Mouse (Mus musculus) mouse trophoblast stem cell (cell line): ENCODE measurements around the gene Shisa5.

Experiments used
- in situ Hi-C, 2 experiments: fragments of 300-500 bp; cut with MseI, MboI; formaldehyde crosslinking; loops; 2 replicates in 1 of 2; 3 replicates in 1 of 2; pipeline ENCODE4 v1.15.1; 2025

Shisa5 gene

DNA sequence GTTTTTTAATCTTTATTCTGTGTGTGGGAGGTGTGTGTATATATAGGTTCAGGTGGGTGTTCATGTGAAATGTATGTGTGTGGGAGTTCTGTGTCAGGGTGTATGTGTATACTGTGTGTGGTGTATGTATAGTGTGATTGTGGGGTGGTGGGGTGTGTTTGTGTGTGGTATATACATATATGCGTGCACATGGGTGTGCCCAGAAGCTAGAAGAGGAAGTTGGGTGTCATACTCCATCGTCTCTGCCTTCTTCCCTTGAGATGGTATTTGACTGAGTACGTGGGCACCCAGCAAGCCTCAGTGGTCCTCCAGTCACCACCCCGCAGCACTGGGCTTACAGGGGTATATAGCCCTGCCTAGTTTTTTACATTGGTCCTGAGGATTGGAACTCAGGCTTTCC lies 16.9 kb upstream of the Shisa5 start:
- in situ Hi-C loops = no loop called here

DNA sequence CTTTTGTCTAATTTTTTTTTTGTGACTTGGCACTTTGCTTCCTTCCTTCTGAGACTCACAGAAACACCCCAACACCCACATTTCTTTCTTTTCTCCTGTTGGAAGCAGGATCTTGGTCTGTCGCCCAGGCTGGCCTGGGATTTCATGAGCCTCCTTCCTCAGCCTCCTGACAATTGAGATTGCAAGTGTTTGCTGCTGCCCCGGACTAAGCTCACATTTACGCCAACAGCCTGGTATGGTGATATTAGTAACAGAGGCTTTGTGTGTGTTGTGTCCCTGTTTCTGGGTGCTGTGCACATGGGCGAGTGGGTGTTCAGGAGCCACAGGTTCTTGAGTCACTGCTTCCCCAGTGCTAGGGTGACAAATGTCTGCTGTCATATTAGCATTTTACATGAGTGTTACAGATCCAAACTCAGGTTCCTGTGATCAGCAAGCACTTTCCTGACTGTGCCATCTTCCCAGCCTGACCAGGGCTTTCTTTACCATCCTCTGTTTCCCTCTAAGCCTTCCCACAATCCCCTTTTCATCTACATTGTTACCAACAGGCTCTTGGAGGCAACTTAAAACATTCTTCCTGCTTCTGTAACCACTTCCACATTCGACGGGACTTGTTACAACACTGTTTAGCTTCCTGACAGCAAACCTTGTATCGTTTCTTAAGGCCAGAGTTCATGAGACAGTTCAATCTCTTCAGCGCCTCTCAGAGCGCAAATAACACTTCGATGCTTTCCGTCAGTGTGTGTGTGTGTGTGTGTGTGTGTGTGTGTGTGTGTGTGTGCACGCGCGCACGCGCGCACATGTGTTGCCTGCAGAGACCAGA lies 15.3 kb upstream of the Shisa5 start:
- in situ Hi-C loops = no loop called here

DNA sequence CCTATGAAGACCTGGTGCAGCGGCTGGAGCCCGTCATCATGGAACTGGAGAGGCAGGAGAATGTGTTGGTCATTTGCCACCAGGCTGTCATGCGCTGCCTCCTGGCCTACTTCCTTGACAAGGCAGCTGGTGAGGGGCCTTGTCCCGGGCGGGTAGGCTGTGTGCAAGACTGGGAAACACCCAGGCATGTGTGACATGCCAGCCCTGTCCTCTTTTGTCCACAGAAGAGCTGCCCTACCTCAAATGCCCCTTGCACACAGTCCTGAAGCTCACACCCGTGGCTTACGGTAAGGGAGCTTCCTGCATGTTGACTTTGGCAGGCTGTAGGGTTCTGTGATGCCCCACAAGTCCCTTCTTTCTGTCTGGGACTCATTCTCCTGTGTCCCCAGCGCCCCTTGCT lies 10.8 kb upstream of the Shisa5 start:
- in situ Hi-C loops = no loop called here

DNA sequence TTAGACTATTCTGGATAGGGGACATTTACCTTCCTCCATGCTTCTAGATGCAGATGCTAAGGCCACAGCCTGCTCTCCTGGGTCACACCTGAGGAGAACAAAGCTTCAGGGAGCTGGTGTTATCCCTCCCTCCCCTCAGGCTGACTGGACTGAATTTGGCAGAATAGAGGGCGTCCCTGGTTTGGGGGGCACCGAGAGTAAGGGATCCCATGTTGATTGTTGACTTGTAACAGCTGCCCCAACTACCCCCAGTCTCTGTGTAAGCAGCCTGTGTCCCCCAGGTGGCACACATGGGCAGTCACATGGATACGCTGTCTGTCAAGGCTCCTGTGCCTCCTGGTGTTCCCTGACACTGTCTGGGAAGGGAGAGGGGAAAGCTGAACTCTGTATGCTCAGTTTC lies 9.9 kb upstream of the Shisa5 start:
- in situ Hi-C loops = no loop called here

DNA sequence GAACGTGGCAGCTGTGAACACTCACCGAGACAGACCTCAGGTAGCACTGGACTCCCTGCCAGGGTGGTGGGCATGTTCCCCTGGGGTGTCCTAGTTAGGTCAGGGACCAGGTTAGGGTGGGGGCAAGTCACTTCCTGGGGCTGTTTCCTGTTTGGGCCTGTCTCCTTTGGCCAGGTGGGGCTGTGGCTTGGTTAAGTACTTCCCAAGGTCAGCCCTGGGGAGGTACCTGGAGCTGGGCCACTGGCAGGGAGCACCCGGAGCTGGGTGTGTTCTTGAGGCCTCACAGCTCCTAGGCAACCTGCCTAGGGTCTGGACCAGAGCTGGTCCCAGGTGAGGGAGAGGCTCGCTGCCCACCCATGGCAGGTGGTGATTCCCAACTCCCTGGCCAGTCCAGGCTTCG lies 9.4 kb upstream of the Shisa5 start:
- in situ Hi-C loops = no loop called here

DNA sequence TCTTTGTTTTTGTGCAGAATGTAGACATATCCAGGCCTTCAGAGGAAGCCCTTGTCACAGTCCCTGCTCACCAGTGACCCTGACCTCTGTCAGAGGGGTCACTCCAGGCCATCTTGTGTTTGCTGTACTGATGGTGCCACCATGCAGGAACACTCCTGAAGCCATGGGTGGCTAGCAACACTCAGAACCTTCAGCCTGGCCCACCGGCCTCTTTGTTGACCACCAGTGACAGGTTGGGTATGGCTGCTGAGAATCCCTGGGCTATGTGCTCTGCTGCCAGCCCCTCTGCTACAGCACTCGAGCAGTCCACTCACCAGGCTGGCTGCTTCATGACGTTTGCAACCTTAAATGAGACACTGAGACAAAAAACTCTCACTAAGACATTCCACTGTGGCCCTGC lies 8.1 kb upstream of the Shisa5 start:
- in situ Hi-C loops = no loop called here

DNA sequence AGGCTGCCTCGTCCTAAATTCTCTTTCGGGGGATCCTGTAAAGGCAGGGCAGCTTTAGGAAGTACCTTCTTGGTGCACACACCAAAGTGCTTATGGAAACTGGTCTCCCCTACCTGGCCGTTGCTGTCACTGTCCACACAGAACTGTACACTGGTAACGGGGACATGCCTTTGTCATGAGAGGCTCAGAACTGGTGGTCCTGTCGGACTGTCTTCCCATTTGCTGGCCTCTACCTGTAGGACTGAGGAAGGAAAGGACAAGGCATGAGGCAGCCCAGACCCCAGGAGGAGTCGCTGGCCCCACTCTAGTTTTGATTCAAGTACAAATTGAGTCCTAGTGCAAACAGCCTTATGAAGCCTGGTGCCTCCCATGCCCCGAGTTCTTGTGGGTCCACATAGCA lies 7.4 kb upstream of the Shisa5 start:
- in situ Hi-C loops = no loop called here

DNA sequence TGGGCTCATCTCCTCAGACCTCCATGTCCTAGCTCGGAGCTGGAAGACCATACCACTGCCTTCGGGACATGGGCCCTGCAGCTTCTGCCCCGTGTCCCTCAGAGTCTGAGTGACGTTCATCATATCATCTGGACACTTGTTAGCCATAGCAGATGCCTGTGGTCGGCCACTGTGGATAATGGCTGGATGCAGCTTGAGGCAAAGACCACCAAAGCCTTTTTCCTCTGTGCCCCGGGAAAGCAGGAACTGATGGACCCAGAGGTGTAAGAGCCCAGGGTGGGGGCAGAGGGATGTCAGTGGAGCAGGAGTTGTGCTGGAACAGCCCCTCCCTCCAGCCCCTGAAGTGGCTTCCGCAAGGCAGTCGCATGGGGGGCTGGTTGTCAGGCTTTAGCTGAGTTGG lies 6.7 kb upstream of the Shisa5 start:
- in situ Hi-C loops = no loop called here

DNA sequence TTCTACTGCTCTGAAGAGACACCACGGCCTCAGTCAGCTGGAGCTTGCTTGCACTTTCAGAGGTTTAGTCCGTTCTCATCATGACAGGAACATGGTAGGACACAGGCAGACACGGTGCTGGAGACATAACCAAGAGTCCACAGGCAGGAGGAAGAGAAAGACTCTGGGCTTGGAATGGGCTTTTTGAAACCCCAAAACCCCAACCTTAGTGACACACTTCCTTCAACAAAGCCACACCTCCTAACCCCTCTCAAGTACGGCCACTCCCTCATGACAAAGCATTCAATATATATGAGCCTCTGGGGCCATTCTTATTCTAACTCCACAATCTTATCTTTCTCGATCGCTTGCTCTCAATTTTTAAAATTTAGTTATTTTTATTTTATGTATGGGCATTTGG lies 5.9 kb upstream of the Shisa5 start:
- in situ Hi-C loops = no loop called here

DNA sequence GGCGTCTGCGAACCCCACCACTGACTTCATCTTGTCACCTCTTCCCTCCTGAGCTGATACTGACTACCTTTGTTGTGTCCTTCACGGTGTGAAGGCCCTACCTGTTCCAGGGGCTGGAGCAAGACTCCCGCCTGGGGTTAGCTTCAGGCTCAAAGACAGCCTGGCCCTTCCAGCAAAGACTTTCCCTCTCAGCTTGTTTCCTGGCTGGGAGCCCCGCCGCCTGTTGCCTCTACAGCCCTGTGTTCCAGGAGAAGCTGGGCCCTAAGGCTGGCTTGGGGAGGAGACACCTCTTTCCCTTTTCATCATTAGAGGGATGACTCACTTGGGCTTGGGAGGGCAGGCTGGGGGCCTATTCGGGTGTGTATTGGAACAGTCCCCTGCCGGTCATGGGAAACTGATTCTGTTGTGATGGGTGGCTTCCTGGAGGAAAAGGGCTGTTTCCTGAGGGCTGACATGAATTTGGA lies 568 bp downstream of the Shisa5 start:
- in situ Hi-C loops = no loop called here

DNA sequence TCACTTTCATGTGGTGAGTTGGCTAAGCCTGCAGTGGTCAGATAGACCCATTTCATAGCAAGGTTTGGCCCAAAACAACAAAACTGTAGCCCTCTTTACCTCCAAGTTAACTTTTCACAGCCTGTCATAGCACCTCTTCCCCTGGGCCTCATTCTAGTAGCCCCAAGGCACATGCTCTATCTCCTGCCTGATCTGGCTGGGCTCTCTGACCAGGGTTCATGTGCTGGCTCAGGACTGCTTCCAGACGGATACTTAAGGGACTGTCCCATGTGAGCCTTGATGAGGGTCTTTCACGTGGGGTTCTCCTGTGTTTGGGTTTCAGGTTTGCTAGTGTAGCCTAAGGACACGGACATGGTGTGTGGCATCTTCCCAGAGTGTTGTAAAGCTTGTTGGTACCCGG lies 1.3 kb downstream of the Shisa5 start:
- in situ Hi-C loops = no loop called here

DNA sequence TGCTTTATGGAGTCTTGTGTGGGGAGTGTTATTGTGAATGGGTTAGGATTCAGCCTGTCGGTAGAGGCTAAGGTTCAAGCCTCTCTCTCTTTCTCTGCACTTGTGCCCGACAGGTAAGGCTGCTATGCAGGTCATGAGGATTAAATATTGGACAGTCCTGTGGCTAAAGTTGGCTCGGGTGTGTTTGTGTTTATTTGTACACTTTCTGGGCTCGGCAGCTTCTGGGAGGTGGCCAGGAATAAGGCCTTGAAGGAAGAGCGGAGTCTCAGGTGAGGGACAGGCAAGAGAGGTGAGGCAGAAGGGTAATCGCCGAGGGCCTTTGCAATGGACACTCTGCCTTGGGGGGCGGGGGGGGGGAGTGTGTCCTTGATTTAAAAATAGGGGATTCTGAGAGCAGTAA lies 1.9 kb downstream of the Shisa5 start:
- in situ Hi-C loops = no loop called here

DNA sequence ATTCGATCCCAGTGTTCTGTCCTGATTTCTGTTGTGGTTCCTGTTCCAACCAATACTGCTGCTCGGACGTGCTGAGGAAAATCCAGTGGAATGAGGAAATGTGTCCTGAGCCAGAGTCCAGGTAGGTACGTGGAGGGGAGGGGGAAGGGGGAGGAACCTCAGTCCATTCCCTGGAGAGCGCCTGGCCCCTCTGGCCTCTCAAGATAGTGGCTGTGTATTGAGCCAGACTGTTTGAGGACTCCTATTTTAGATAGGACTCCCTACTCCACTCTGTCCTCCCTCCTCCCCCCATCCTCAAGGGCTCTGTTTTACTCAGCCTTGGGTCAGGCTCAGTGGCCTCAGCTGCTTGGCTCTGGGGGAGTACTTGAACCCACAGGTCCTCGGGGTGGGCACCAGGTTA lies 2.5 kb downstream of the Shisa5 start:
- in situ Hi-C loops = no loop called here

DNA sequence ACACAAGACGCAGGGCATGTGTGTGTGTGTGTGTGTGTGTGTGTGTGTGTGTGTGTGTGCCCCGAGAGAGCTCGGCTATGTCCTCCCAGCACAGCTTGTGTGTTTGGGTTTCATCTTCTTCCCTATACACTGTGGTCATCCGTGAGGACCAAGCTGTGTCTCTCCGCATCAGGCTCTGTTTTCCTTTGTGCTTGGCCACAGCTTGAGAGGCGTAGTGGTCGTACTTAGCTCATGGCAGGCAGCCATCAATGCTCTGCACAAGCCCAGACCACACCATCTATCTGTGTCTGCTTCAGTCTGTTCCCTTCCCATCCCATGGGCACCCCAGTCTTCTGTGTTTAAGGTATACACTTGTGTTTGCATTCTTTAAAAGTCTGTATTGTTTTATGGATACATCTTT lies 3.0 kb downstream of the Shisa5 start:
- in situ Hi-C loops = no loop called here

DNA sequence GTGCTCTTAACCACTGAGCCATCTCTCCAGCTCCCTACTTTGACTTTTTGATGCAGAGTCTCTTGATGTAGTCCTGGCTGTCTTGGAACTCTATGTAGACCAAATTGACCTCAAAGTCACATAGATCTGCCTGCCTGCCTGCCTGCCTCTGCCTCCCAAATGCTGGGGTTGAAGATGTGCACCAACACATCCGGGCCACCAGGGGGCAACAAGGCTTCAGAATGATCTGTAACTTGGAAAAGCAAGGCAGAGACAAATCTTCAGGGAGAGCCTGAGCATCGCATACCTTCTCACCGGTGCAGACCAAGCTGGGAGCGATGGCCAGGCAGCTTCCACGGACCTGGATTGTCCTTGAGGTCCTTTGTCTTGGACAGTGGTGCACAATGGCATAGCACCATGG lies 7.9 kb downstream of the Shisa5 start:
- in situ Hi-C loops = no loop called here

DNA sequence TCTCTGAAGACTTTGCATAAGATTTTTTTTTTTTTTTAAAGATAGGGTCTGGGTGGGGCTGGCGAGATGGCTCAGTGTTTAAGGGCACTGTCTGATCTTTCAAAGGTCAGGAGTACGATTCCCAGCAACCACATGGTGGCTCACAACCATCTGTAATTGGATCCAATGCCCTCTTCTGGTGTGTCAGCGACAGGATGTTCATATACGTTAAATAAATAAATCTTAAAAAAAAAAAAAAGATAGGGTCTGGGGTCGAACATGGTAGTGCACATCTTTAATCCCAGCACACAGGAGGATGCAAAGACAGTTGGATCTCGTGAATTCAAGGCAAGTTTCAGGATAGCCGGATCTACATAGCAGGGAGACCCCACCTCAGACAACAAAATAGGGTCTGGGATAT lies 11.0 kb downstream of the Shisa5 start:
- in situ Hi-C loops = no loop called here

DNA sequence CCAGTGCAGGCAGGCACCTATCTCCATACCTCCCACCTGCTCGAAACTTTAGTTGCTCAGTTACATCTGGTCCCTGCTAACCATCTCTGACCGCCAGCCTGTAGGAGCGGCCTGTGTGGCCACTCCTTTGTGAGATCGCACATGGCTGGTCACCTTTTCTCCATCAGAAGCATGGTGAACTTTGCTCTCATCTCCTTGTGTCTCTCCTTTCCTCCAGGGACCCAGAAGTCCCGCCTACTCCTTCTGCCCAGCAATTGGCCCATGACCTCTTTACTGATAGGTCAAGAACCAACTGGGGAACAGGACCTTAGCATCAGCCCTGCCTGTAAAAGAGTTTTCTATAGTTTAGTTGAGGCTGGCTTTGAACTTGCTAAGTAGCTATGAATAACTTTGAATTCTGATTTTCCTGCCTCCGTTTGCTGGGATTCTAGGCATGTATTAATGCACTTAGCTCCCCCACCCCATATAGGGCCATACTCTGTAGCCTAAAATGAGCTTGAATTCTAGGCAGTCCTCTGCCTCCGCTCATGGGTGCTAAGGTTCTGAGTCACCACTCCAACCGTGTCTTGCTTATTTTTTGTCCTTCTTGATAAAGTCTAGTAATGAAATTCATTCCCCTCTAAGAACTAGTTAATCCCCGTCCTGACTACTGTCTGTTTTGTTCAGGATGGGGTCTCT lies 11.8 kb downstream of the Shisa5 start:
- in situ Hi-C loops = loop anchor here in 1 of 2 experiments (10.0 kb wide), 1 partner anchor 45 kb away; no protein-coding TSS in a partner anchor

DNA sequence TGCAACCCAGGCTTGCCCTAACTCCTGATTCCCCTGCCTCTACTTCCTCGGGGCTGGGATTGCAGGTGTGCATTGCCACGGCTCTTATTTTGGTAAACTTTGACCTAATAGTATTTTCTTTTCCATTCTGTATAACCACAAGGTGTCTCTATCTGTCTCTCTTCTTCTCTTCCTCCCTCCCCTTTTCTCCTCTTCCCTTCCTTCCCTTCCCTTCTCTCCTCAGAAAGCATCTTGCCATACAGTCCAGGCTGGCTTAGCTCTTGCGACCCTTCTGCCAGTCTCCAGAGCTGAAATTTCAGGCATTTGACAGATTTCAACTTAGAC lies 12.3 kb downstream of the Shisa5 start:
- in situ Hi-C loops = loop anchor here in 1 of 2 experiments (10.0 kb wide), 1 partner anchor 46 kb away; no protein-coding TSS in a partner anchor

DNA sequence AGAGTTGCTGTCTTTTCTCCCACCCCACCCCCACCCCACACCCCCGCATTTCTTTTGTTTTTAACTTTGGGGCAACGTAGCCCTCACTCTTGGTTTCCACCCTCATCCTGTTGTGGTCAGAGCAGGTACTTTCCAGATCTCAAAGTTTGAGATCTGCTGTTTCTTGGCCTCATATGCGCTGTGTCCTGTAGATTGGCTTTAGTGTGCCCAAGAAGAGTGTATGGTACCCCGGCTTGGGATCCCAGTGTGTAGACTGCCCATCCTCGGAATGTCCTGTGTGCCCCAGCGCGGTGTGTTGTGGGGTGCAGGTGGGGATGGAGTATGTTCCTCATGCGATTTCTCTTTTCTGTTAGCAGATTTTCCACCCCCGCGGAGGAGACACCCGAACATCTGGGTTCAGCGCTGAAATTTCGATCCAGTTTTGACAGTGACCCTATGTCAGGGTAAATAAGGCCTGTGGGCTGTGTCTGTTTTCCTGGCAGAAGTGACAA lies 12.7 kb downstream of the Shisa5 start:
- in situ Hi-C loops = loop anchor here in 1 of 2 experiments (10.0 kb wide), 1 partner anchor 46 kb away; no protein-coding TSS in a partner anchor

DNA sequence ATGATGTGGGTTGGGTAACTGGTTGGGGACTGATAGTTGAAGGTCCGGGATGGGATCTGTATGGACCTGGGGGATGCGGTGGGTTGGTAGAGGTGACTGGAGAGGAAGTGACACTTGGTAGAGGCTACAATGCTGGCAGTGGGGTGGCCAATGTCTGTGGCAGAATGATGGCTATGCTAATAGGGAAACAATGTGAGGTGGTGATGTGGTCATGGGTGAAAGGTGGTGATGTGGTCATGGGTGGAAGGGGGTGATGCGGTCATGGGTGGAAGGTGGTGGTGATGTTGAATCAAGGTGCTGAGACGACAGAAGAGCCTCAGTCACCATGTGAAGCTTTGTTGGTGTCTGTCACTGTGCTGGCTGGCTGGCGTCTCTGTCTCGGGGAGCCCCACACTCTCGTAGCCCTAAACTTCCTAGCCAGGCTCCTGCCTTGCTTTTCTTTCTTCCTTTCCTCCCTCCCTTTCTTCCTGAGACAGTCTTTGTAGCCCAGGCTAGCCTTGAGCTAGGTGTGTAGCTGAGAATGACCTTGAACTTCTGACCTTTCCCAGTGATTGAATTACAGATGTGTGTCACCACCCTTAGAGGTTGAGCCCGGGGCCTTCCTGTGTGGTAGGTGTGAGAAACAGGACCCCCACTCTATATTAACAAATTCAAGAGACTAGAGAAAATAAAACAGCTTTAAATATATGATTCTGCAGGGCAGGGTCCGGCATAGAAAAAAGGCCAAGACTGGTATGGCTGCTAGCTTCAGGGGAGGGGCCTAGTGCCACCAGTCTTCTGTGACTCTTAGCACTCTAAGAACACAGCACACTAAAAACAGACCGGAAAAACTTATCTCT lies 13.5 kb downstream of the Shisa5 start:
- in situ Hi-C loops = loop anchor here in 1 of 2 experiments (10.0 kb wide), 1 partner anchor 47 kb away; no protein-coding TSS in a partner anchor

DNA sequence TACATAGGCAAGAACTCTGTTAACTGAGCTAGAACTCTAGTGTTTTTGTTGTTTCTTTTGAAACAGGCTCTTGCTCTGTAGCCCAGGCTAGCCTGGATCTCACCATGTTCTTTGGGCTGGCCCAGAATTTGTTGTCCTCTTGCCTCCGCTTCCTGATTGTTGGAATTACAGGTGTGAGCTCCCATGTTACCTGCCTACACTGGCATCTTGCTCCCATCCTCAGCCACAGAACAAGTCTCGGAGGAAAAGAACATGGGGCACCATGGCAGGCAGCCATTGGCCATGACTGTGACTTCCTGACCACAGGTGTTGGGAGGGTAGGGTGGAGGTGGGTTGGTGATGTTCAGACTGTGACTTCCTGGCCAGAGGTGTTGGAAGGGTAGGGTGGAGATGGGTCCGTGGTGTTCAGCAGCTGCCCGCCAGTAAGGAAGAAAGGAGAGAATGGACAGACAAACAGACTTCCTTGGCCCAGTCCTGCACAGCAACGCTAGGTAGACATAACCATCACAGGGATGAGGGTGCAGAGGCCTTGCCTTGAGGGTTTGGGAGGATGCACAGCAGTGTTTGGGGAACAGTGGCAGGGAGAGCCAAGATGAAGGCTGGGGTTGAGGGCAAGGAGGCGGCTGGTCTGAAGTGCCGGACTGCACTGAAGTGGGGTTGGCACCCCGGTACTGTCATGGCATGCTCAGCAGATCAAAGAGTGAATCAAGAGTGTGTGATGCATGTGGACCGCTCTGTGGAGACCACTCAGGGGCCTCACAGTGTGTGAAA lies 14.3 kb downstream of the Shisa5 start:
- in situ Hi-C loops = loop anchor here in 1 of 2 experiments (10.0 kb wide), 1 partner anchor 48 kb away; no protein-coding TSS in a partner anchor
